Mouse (Mus musculus) adrenal gland, adult 18-20 months (tissue): ENCODE data around the gene Fgf7. TPM values are rescaled to one million over a fixed set of nuclear protein-coding genes. Genes with fewer than 3 reads are reported as not detected.

Experiments
- DNase-seq, 2 experiments: peaks; one replicate each; pipeline ENCODE4 v3.0.0; 2021 to 2022; ENCODE audit warnings: low spot score in 2 of 2
- long read RNA-seq, 2 experiments: library from polyadenylated mRNA; stranded (forward); transcript quantifications; one replicate each; pipeline ENCODE4 v2.0.0; 2021
- total RNA-seq, 2 experiments: library from RNA; stranded (reverse); gene quantifications; 1 replicate in 1 of 2; 2 replicates in 1 of 2; pipeline ENCODE4 v1.2.3; 2021

The Fgf7 gene
- under 1 TPM; 0.30 to 0.54 TPM for total RNA-seq
- long read RNA-seq, experiment 1, result 0 reads
- long read RNA-seq, experiment 2, partial matches to known transcripts, result 0 of 1 reads
- long read RNA-seq, experiment 2, other reads (novel, unspliced or antisense), result 0 of 1 reads

- no peak for DNase-seq
Observed at GRCm38 (mm10) chr2:126034379-126035005, at the start of gene Fgf7. Gene Fgf7, plus strand, starts transcription at chr2:126034658.

- DNase-seq, result no peak
Observed at GRCm38 (mm10) chr2:126002291-126002690, 32.2 kb upstream of the Fgf7 start.

GRCm38 (mm10) chr2:126006088-126006487 lies 28.4 kb upstream of the Fgf7 start:
- peak; percentile 53 to 60 for DNase-seq

GRCm38 (mm10) chr2:126006742-126007141 lies 27.7 kb upstream of the Fgf7 start:
- no peak for DNase-seq

GRCm38 (mm10) chr2:126014989-126015710 lies 19.3 kb upstream of the Fgf7 start:
- DNase-seq, result no peak

- no peak for DNase-seq
Observed at GRCm38 (mm10) chr2:126015763-126016473, 18.5 kb upstream of the Fgf7 start.

GRCm38 (mm10) chr2:126031186-126031900 lies 3.1 kb upstream of the Fgf7 start:
- DNase-seq, result no peak

- DNase-seq, result peak in 1 of 2 experiments; percentile 12
Observed at GRCm38 (mm10) chr2:126033114-126033972, 1.1 kb upstream of the Fgf7 start.

GRCm38 (mm10) chr2:126035013-126035770 lies 734 bp downstream of the Fgf7 start:
- no peak for DNase-seq

GRCm38 (mm10) chr2:126036121-126036520 lies 1.7 kb downstream of the Fgf7 start:
- no peak for DNase-seq

GRCm38 (mm10) chr2:126038221-126039000 lies 4.0 kb downstream of the Fgf7 start:
- DNase-seq, result no peak

GRCm38 (mm10) chr2:126039414-126039891 lies 5.0 kb downstream of the Fgf7 start:
- no peak for DNase-seq

GRCm38 (mm10) chr2:126040651-126041050 lies 6.2 kb downstream of the Fgf7 start:
- DNase-seq, result no peak

- no peak for DNase-seq
Observed at GRCm38 (mm10) chr2:126041237-126041636, 6.8 kb downstream of the Fgf7 start.

GRCm38 (mm10) chr2:126042674-126043073 lies 8.2 kb downstream of the Fgf7 start:
- DNase-seq, result no peak

- DNase-seq, result no peak
Observed at GRCm38 (mm10) chr2:126045621-126046020, 11.2 kb downstream of the Fgf7 start.

GRCm38 (mm10) chr2:126052749-126053557 lies 18.5 kb downstream of the Fgf7 start:
- DNase-seq, result no peak

- no peak for DNase-seq
Observed at GRCm38 (mm10) chr2:126053657-126054056, 19.2 kb downstream of the Fgf7 start.
